Mouse (Mus musculus) neural tube, embryonic 12.5 days (tissue): ENCODE measurements around the gene Tcf7. TPM values are rescaled to one million over a fixed set of nuclear protein-coding genes. Genes with fewer than 3 reads are reported as not detected.

Experiments used
- ATAC-seq: fragments of 200-750 bp; cut with Nextera tagmentation; 2 replicates; pipeline ENCODE4 v1.8.0; 2017; ENCODE audit warnings: low read depth, mild to moderate bottlenecking, moderate TSS enrichment, moderate library complexity; ENCODE audit not compliant: low FRiP score
- H3K27ac ChIP-seq: fragments of 300-500 bp; sonication (generic); 2 replicates; pipeline ENCODE4 v1.5.1; 2016
- H3K27me3 ChIP-seq: fragments of 300-500 bp; sonication (generic); replicated peaks from 2 replicates; pipeline ENCODE4 v1.6.1; 2016; ENCODE audit warnings: mild to moderate bottlenecking
- H3K36me3 ChIP-seq: fragments of 300-500 bp; sonication (generic); 2 replicates; pipeline ENCODE4 v1.6.1; 2016; ENCODE audit warnings: mild to moderate bottlenecking
- H3K4me1 ChIP-seq: fragments of 300-500 bp; sonication (generic); 2 replicates; pipeline ENCODE4 v1.6.1; 2016
- H3K4me2 ChIP-seq: fragments of 300-500 bp; sonication (generic); replicated peaks from 2 replicates; pipeline ENCODE4 v1.6.1; 2016; ENCODE audit warnings: mild to moderate bottlenecking
- H3K4me3 ChIP-seq: fragments of 300-500 bp; sonication (generic); 2 replicates; pipeline ENCODE4 v1.5.1; 2016
- H3K9ac ChIP-seq: fragments of 300-500 bp; sonication (generic); 2 replicates; pipeline ENCODE4 v1.6.1; 2016; ENCODE audit warnings: mild to moderate bottlenecking
- H3K9me3 ChIP-seq: fragments of 300-500 bp; sonication (generic); 2 replicates; pipeline ENCODE4 v1.6.1; 2016; ENCODE audit warnings: mild to moderate bottlenecking
- WGBS: fragments of 180-500 bp; shearing (Covaris S2); methylation state at CpG from one replicate; pipeline ENCODE4 v1.1.7; 2016; 5-methylcytosine and 5-hydroxymethylcytosine counted together
- polyA plus RNA-seq: library from polyadenylated mRNA; unstranded; fragments of >200 nt; fragmentation: Nextera tagmentation; extraction: Ambion mirVana; gene quantifications from 2 replicates; pipeline ENCODE4 v1.2.1, GENCODE M21; 2016

Tcf7 gene
- polyA plus RNA-seq, 1 experiment from 2014 or later = 8.8 TPM

GRCm38 (mm10) chr11:52280566-52281455, 2.0 kb downstream of the Tcf7 start:
- no peak overlapping the region for H3K4me3 ChIP-seq
- no peak overlapping the region for H3K9ac ChIP-seq
- H3K4me1 ChIP-seq = peaks cover 23% of the 10 kb centered on the region
- no peak overlapping the region for H3K27ac ChIP-seq
- no peaks in the 10 kb centered on the region for H3K9me3 ChIP-seq
- ATAC-seq = no peak
- H3K4me2 ChIP-seq = no peak overlapping the region
- peaks cover 27% of the 10 kb centered on the region for H3K27me3 ChIP-seq
- WGBS = 90% methylated on average over 11 of the region's 11 CpGs
- H3K36me3 ChIP-seq = no peaks in the 10 kb centered on the region

- peaks cover 21% of the 10 kb centered on the region for H3K4me1 ChIP-seq
- peaks cover 16% of the 10 kb centered on the region for H3K27me3 ChIP-seq
- ATAC-seq = no peak
- no peaks in the 10 kb centered on the region for H3K36me3 ChIP-seq
- no peaks in the 10 kb centered on the region for H3K9me3 ChIP-seq
- no peak overlapping the region for H3K9ac ChIP-seq
- WGBS = 94% methylated on average over 8 of the region's 8 CpGs
- H3K27ac ChIP-seq = no peak overlapping the region
- no peak overlapping the region for H3K4me3 ChIP-seq
- H3K4me2 ChIP-seq = no peak overlapping the region
These were observed 3.1 kb downstream of the Tcf7 start for GRCm38 (mm10) chr11:52279611-52280145.

DNA sequence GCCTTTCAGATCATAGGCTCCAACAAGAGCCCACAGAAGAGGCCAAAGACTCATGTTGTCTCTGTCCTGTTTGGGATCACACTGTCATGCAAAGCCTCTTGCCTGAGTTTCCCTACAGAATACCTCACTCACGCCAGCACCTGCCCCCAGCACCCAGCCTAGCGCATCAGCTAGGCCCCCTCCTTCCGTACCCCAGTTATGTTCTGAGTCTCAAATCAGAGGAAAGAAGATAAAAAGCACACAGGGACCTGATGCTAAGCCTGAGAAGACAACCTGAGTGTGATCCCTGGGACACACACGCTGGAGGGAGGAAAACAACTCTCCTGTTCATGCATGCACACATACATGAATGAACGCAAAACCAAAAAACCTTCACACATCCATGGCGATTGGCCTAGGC, 3.8 kb downstream of the Tcf7 start:
- ATAC-seq = no peak
- H3K4me1 ChIP-seq = peaks cover 14% of the 10 kb centered on the region
- no peaks in the 10 kb centered on the region for H3K36me3 ChIP-seq
- no peak overlapping the region for H3K27ac ChIP-seq
- H3K4me2 ChIP-seq = no peak overlapping the region
- no peaks in the 10 kb centered on the region for H3K9me3 ChIP-seq
- H3K4me3 ChIP-seq = no peak overlapping the region
- H3K27me3 ChIP-seq = peaks cover 9% of the 10 kb centered on the region
- 92% methylated on average over 6 of the region's 6 CpGs for WGBS
- no peak overlapping the region for H3K9ac ChIP-seq

DNA sequence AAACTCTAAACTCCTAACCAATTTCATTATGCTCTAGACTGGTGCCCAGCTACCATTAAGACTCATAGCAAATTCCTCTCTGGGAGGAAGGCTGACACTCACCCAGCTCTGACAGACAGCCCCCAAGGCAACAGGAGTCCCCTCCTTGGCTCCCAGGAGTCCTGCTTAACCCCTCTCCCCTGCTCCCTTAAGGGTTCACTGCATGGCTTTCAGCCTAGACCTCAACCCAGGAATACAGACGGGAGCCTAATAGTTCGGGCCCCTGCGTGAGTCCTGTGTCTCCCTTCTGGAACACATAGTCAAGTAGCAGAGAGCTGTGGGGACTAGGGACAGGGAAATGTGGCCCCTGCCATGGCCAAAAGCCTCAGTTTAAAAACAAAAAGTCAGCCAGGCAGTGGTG, 4.7 kb downstream of the Tcf7 start:
- Histone ChIP-seq H3K36me3 (no peaks in the 10 kb centered on the region), H3K27me3 (peaks cover 6% of the 10 kb centered on the region), H3K9me3 (no peaks in the 10 kb centered on the region), H3K4me2 (no peak overlapping the region), H3K27ac (no peak overlapping the region), H3K4me1 (peaks cover 15% of the 10 kb centered on the region), H3K4me3 (no peak overlapping the region), H3K9ac (no peak overlapping the region)
- 91% methylated on average over 3 of the region's 3 CpGs for WGBS
- ATAC-seq = no peak

GRCm38 (mm10) chr11:52277433-52278150, 5.2 kb downstream of the Tcf7 start:
- H3K9ac ChIP-seq = no peak overlapping the region
- H3K27ac ChIP-seq = no peak overlapping the region
- H3K4me2 ChIP-seq = no peak overlapping the region
- no peak for ATAC-seq
- H3K36me3 ChIP-seq = no peaks in the 10 kb centered on the region
- H3K4me1 ChIP-seq = peaks cover 16% of the 10 kb centered on the region
- no peak overlapping the region for H3K4me3 ChIP-seq
- H3K27me3 ChIP-seq = peaks cover 4% of the 10 kb centered on the region
- 93% methylated on average over 6 of the region's 6 CpGs for WGBS
- no peaks in the 10 kb centered on the region for H3K9me3 ChIP-seq

- Histone ChIP-seq H3K27me3 (no peaks in the 10 kb centered on the region; the same call in 1 of the 2 replicates), H3K27ac (no peak overlapping the region), H3K9ac (no peak overlapping the region), H3K9me3 (no peaks in the 10 kb centered on the region), H3K4me1 (peaks cover 10% of the 10 kb centered on the region), H3K4me3 (no peak overlapping the region), H3K4me2 (no peak overlapping the region), H3K36me3 (no peaks in the 10 kb centered on the region)
- 90% methylated on average over 8 of the region's 8 CpGs for WGBS
- no peak for ATAC-seq
These were observed 5.8 kb downstream of the Tcf7 start for GRCm38 (mm10) chr11:52276961-52277391.

DNA sequence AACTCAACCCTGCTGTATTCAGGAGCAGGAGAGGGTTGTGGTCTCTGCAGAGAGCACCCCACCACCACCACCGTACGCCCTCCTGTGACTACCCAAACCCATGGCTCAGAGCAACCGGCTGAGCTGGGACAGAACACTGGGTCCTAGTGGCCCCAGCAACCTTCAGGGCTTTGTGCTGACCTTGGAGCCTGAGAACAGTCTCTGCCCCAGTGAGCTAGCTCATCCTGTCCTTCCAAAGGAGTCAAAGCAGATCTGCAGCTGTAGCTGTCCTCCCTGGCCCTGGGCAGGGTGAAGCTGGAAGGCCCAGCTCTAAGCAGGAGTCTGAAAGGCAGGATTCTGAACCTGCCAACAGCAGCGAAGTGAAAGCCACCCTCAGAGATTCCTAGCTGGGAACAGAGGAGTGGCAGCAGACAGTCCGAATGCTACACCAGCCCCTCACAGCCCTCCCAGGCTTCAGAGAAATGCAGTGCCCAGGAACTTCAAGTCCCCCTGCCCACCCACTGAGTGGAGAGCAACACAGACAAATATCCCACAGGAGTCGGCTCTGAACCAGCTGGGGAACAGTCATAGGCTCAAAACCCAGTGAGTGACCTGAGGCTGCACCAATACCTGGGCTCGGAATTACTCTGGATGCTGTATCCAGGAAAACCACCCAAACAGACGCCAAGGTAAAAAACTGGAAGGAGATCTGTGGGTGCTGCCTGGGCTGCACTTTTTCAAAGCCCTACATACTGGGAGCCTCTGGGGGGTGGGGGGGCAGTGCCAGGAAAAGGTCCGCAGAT, 6.8 kb downstream of the Tcf7 start:
- Histone ChIP-seq H3K9me3 (no peaks in the 10 kb centered on the region), H3K4me2 (no peak overlapping the region), H3K27ac (no peak overlapping the region), H3K4me3 (no peak overlapping the region), H3K9ac (no peak overlapping the region), H3K36me3 (no peaks in the 10 kb centered on the region), H3K4me1 (peaks cover 8% of the 10 kb centered on the region), H3K27me3 (no peaks in the 10 kb centered on the region; the same call in 1 of the 2 replicates)
- 90% methylated on average over 9 of the region's 9 CpGs for WGBS
- ATAC-seq = no peak

- no peak for ATAC-seq
- Histone ChIP-seq H3K9me3 (no peaks in the 10 kb centered on the region), H3K9ac (no peak overlapping the region), H3K27ac (no peak overlapping the region), H3K27me3 (no peaks in the 10 kb centered on the region; the same call in 1 of the 2 replicates), H3K4me3 (no peak overlapping the region), H3K4me2 (no peak overlapping the region), H3K4me1 (peaks cover 8% of the 10 kb centered on the region), H3K36me3 (no peaks in the 10 kb centered on the region)
- WGBS = 83% methylated on average over 8 of the region's 8 CpGs
These were observed 7.4 kb downstream of the Tcf7 start for GRCm38 (mm10) chr11:52275366-52275765.

GRCm38 (mm10) chr11:52274456-52275112, 8.2 kb downstream of the Tcf7 start:
- Histone ChIP-seq H3K9me3 (no peaks in the 10 kb centered on the region), H3K4me3 (no peak overlapping the region), H3K27me3 (no peaks in the 10 kb centered on the region; the same call in 1 of the 2 replicates), H3K27ac (no peak overlapping the region), H3K4me2 (no peak overlapping the region), H3K4me1 (peaks cover 8% of the 10 kb centered on the region), H3K36me3 (no peaks in the 10 kb centered on the region), H3K9ac (no peak overlapping the region)
- ATAC-seq = no peak
- 91% methylated on average over 20 of the region's 20 CpGs for WGBS

GRCm38 (mm10) chr11:52273942-52274330, 8.9 kb downstream of the Tcf7 start:
- H3K27ac ChIP-seq = no peak overlapping the region
- peaks cover 8% of the 10 kb centered on the region for H3K4me1 ChIP-seq
- no peaks in the 10 kb centered on the region; the same call in 1 of the 2 replicates for H3K27me3 ChIP-seq
- no peak overlapping the region for H3K4me3 ChIP-seq
- no peak overlapping the region for H3K9ac ChIP-seq
- no peak overlapping the region for H3K4me2 ChIP-seq
- 81% methylated on average over 4 of the region's 4 CpGs for WGBS
- no peak for ATAC-seq
- no peaks in the 10 kb centered on the region for H3K9me3 ChIP-seq
- H3K36me3 ChIP-seq = no peaks in the 10 kb centered on the region

GRCm38 (mm10) chr11:52273183-52273941, 9.5 kb downstream of the Tcf7 start:
- no peak overlapping the region for H3K9ac ChIP-seq
- no peak overlapping the region for H3K4me2 ChIP-seq
- no peaks in the 10 kb centered on the region for H3K36me3 ChIP-seq
- no peak overlapping the region for H3K4me3 ChIP-seq
- WGBS = 79% methylated on average over 11 of the region's 11 CpGs
- H3K27me3 ChIP-seq = no peaks in the 10 kb centered on the region; the same call in 1 of the 2 replicates
- no peak overlapping the region for H3K27ac ChIP-seq
- no peak for ATAC-seq
- peaks cover 8% of the 10 kb centered on the region for H3K4me1 ChIP-seq
- no peaks in the 10 kb centered on the region for H3K9me3 ChIP-seq
